Mouse (Mus musculus): ENCODE measurements around the gene Sema3g. TPM values are rescaled to one million over a fixed set of nuclear protein-coding genes. Genes with fewer than 3 reads are reported as not detected.

Sema3g gene
- polyA plus RNA-seq, 1 experiment from 2014 or later: 5.7 TPM

DNA sequence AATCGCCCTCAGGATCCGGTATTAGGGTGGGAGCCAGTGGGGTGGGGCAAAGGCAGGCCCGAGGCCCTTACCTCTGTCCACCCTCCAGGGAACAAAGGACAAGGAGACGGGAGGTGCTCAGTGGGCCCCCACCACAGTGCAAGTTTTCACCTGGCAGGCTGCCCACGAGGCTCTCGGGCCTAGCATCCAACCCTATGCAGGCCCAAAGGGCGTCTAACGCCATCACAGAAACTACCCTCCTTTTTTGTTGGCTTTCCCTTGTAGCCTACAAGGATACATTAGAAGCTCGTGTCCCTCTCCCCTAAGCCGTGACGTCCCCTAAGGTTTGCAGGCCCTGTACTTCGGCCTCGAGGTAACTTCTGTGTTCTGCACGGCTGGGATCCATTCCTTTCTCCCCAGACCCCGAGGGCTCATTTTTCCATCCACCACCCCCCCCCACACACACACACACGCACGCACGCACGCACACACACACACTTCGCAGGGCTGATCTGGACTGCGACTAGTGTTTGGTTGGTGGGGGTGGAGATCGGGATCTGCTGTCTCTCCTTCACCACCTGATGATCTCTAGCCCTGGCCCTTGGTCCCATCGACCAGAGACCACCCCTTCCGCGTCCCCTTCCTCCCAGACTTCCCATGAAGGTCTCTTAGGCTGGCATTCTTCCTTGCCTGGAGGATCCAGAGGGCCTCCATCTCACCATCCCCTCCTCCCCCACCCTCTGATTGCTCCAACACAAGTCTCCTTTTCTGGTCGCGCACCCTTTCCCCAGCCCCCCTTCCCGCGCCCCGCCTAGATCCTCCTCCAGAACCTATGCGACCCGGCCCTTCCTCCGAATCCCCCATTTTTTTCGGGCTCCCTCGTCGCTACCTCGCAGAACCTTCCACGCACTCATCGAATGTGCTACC, 11.8 kb upstream of the Sema3g start:
- Histone ChIP-seq H3K27ac (ENCODE audit: low read length) (peak overlapping the region; percentile 94), H3K4me1 (ENCODE audit: insufficient read depth, low read depth, low read length) (peaks cover 5% of the 10 kb centered on the region; the same call in 1 of the 2 replicates), H3K36me3 (ENCODE audit: insufficient read depth, low read length) (peaks cover 15% of the 10 kb centered on the region; the same call in 1 of the 2 replicates), H3K4me2 (replicated peaks; ENCODE audit: low read depth, low read length) (peak overlapping the region; percentile 72), H3K27me3 (replicated peaks; ENCODE audit: insufficient read depth, low read length) (no peaks in the 10 kb centered on the region), H3K9ac (replicated peaks; ENCODE audit: low read depth) (peak overlapping the region; percentile 93), H3K9me3 (ENCODE audit: low read length) (no peaks in the 10 kb centered on the region), H3K4me3 (ENCODE audit: low read depth, low read length) (peak overlapping the region; percentile 77)
- WGBS: under 1% methylated on average over 39 of the region's 39 CpGs
- ATAC-seq (peak; percentile 58), DNase-seq (ENCODE audit: low spot score) (peak; percentile 65)
- TF ChIP-seq EP300 (IDR thresholded peaks at IDR 0.05): no peak
- TF ChIP-seq CTCF (IDR thresholded peaks at IDR 0.05): no peak

DNA sequence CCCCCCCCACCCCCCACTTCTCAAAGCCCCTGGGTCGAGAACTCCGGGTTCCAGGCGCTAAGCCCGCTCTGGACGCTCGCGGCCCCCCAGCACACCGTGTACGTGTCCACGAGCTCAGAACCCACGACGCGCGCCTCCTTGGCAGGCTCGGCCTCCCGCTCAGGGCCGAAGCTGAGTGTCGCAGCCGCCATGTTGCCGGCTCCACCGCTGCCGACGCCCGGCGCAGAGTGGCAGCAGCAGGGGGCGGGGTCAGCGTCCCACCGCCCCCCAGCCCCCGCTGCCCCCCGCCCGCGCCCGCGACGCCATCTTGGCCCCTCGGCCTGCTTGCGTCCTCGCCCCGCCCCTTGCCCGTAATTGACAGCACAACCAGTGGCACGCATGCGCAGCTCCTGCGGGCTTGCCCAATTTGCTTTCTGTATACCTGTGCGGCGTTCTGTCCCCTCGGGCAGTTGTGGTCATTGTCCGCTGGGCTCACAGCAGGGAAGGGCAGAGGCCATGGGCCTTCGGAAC, 11.1 kb upstream of the Sema3g start:
- H3K4me3 ChIP-seq (ENCODE audit: low read depth, low read length): peak overlapping the region; percentile 77
- peak overlapping the region; percentile 94 for H3K27ac ChIP-seq (ENCODE audit: low read length)
- peak overlapping the region; percentile 72 for H3K4me2 ChIP-seq (replicated peaks; ENCODE audit: low read depth, low read length)
- no peaks in the 10 kb centered on the region for H3K9me3 ChIP-seq (ENCODE audit: low read length)
- TF ChIP-seq CTCF (IDR thresholded peaks at IDR 0.05) (no peak), EP300 (IDR thresholded peaks at IDR 0.05) (no peak)
- 2% methylated on average over 34 of the region's 48 CpGs for WGBS
- H3K4me1 ChIP-seq (ENCODE audit: insufficient read depth, low read depth, low read length): peaks cover 5% of the 10 kb centered on the region; the same call in 1 of the 2 replicates
- H3K9ac ChIP-seq (replicated peaks; ENCODE audit: low read depth): peak overlapping the region; percentile 93
- DNase-seq (ENCODE audit: low spot score): peak; percentile 99
- no peaks in the 10 kb centered on the region for H3K27me3 ChIP-seq (replicated peaks; ENCODE audit: insufficient read depth, low read length)
- H3K36me3 ChIP-seq (ENCODE audit: insufficient read depth, low read length): peaks cover 15% of the 10 kb centered on the region; the same call in 1 of the 2 replicates
- ATAC-seq: peak; percentile 75

DNA sequence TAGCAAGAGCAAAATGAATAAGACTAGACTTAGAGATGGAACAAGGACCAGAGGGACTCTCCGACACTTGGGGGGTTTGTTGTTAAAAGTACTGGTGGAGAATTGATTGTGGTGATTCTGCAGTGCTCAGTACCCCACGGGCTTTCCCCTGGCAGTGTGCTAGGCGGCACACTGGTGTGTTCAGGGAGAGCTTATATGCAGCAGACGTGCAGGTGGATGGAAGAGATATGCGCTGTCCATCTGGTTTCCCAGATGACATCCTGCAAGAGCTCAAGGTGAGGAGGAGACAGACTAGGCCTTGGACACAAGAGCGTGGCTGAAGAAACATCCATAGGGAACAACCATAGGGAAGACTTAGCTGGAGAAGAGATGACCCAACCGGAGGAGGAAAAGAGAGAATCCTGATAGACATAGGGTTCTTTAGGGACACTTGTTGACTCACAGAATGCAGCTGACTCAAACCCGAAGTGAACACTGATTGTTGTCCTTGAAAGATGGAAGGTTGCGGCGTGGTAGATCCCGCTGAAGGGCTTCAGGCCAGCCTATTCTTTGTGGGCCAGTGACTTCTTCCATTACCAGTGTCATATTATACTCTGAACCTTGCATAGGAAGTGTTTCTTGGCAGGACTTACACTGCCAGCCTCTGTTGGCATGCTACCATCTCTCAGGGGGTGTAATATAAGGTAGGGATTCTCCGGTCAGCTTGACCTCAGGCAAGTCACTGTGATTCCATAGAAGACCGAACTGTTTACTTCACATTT, 10.4 kb upstream of the Sema3g start:
- TF ChIP-seq CTCF (IDR thresholded peaks at IDR 0.05) (no peak), EP300 (IDR thresholded peaks at IDR 0.05) (no peak)
- 71% methylated on average over 13 of the region's 13 CpGs for WGBS
- peak; percentile 0; the same call in 1 of the 2 replicates for ATAC-seq

DNA sequence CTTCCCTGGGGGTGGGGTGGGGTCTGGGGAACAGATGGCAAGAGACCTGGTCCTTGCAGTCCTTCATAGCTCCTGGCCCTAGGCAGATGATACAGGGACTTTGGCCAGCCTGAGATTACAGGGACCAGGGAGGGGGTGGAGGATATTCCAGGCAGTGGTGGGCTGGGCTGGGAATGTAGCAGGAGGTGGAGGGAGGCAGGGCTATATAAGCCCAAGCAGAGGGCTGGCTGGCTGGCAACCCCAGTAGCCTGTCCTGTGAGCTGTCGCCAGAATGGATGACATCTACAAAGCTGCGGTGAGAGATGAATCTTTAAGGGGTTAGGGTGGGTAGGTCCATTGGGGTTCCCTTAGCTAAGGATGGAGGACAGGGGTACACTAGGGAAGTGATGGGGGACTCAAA, 9.6 kb upstream of the Sema3g start, which contains the start of gene Tnnc1:
Gene Tnnc1 (plus strand): TSS at position 229 of the 400 bp plus-strand sequence.
- no peaks in the 10 kb centered on the region for H3K27me3 ChIP-seq (replicated peaks; ENCODE audit: insufficient read depth, low read length)
- TF ChIP-seq CTCF (IDR thresholded peaks at IDR 0.05) (no peak), EP300 (IDR thresholded peaks at IDR 0.05) (no peak)
- peaks cover 5% of the 10 kb centered on the region; the same call in 1 of the 2 replicates for H3K4me1 ChIP-seq (ENCODE audit: insufficient read depth, low read depth, low read length)
- H3K36me3 ChIP-seq (ENCODE audit: insufficient read depth, low read length): peaks cover 9% of the 10 kb centered on the region; the same call in 1 of the 2 replicates
- peak within 1 kb of the TSS; percentile 72 for H3K4me2 ChIP-seq (replicated peaks; ENCODE audit: low read depth, low read length)
- H3K9ac ChIP-seq (replicated peaks; ENCODE audit: low read depth): no peak within 1 kb of the TSS
- peak within 1 kb of the TSS; percentile 77; the same call in 1 of the 2 replicates for H3K4me3 ChIP-seq (ENCODE audit: low read depth, low read length)
- H3K9me3 ChIP-seq (ENCODE audit: low read length): no peaks in the 10 kb centered on the region
- ATAC-seq: no peak
- WGBS: 48% methylated on average over 2 of the region's 2 CpGs
- no peak for DNase-seq (ENCODE audit: low spot score)
- peak within 1 kb of the TSS; percentile 94 for H3K27ac ChIP-seq (ENCODE audit: low read length)

More for the DNA sequence above, 10.4 kb upstream of the Sema3g start:
- peak overlapping the region; percentile 77 for H3K4me3 ChIP-seq (ENCODE audit: low read depth, low read length)
- H3K27me3 ChIP-seq (replicated peaks; ENCODE audit: insufficient read depth, low read length): no peaks in the 10 kb centered on the region
- H3K4me2 ChIP-seq (replicated peaks; ENCODE audit: low read depth, low read length): peak overlapping the region; percentile 72
- no peaks in the 10 kb centered on the region for H3K9me3 ChIP-seq (ENCODE audit: low read length)
- H3K4me1 ChIP-seq (ENCODE audit: insufficient read depth, low read depth, low read length): peaks cover 5% of the 10 kb centered on the region; the same call in 1 of the 2 replicates
- H3K27ac ChIP-seq (ENCODE audit: low read length): peak overlapping the region; percentile 94
- no peak for DNase-seq (ENCODE audit: low spot score)
- peaks cover 15% of the 10 kb centered on the region; the same call in 1 of the 2 replicates for H3K36me3 ChIP-seq (ENCODE audit: insufficient read depth, low read length)
- H3K9ac ChIP-seq (replicated peaks; ENCODE audit: low read depth): peak overlapping the region; percentile 93

DNA sequence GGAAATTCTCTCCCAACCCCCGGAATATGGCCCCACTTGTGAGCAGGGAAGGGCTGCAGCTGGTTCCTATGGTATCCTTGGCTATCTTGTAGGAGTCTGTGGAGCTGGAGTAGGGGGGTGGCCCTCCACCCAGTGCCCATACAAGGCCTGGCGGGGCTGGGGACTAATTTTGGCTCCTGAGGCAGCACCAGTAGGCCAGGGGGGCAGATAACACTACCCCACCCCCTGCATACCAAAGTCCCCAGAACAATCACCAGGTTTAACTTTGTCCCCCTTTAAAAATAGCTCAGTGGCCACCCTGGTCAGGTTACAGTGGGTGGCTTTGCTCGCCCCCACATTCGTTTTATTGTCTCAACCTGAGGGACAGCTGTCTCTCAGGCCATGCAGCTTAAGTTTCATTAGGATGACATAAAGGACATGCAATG, 8.5 kb upstream of the Sema3g start:
- Histone ChIP-seq H3K4me2 (replicated peaks; ENCODE audit: low read depth, low read length) (no peak overlapping the region), H3K27ac (ENCODE audit: low read length) (no peak overlapping the region), H3K9me3 (ENCODE audit: low read length) (no peaks in the 10 kb centered on the region), H3K4me1 (ENCODE audit: insufficient read depth, low read depth, low read length) (peaks cover 5% of the 10 kb centered on the region; the same call in 1 of the 2 replicates), H3K9ac (replicated peaks; ENCODE audit: low read depth) (no peak overlapping the region), H3K4me3 (ENCODE audit: low read depth, low read length) (no peak overlapping the region), H3K27me3 (replicated peaks; ENCODE audit: insufficient read depth, low read length) (no peaks in the 10 kb centered on the region), H3K36me3 (ENCODE audit: insufficient read depth, low read length) (no peaks in the 10 kb centered on the region)
- TF ChIP-seq CTCF (IDR thresholded peaks at IDR 0.05) (no peak), EP300 (IDR thresholded peaks at IDR 0.05) (no peak)
- WGBS: 72% methylated on average over 4 of the region's 4 CpGs
- no peak for DNase-seq (ENCODE audit: low spot score)
- no peak for ATAC-seq
